Mouse (Mus musculus): ENCODE measurements around the gene Spns1.

Gene Spns1

DNA sequence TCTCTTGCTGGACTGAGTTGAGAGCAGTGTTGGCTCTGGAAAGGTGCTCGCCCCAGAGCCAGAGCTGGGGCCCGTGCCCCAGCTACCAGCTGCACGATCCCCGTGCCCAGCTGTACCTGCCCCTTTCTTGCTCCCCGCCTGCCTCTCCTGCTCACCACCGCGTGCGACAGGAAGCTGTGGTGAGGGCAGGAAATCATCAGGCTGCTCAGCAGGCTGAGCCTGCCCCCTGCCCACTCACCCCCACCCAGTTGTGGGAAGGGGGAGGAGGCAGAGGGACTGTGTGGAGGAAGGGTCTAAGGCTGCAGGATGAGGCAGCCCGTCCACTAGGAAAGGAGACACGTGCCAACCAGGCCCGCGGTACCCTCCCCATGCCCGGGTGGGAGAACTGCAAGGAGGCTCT lies 7.9 kb downstream of the Spns1 start, which contains the start of gene Lat:
Lat (minus strand) TSS at position 178 of the 400 bp plus-strand sequence.
- no peak for DNase-seq (ENCODE audit: low spot score in 2 of 2)

DNA sequence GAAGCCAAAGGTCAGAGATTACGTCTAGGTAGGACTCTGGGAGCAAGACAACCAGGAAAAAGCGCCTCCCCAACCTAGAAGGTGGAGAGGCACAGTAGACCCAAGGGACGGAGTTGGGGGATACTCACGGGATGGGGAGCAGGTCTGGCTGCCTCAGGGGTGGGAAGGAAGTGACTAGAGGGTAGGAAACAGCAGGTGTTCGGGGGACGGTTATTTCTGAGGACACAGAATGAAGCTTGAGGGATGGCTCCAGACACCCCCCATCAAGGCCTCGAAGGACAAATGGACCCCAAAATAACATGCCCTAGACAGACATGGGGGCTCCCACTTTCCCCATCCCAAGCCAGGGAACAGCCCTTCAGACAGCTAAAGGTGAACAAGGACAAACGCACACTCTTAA lies 8.9 kb downstream of the Spns1 start:
- DNase-seq (ENCODE audit: low spot score in 2 of 2) = no peak

DNA sequence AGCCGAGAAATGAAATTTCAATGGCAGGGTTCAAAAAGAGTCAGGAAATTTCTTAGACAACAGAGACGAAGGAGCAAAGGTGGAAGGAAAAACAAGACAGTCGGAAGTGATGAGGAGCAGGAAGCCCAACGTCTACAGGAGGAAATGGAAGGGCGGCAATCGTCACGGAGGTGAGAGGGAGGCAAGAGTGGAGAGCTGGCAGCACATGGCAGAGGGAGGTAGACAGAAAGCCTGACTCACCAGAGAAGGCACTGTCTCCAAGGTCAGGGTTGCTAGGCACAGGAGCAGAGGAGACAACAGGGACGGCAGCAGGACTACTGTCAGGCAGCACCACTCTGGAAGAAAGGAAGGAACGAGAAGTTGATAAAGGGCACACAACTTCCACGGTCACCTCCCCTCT lies 9.6 kb downstream of the Spns1 start:
- no peak for DNase-seq (ENCODE audit: low spot score in 2 of 2)

- no peak for DNase-seq (ENCODE audit: low spot score in 2 of 2)
Measured at GRCm38 (mm10) chr7:126363038-126363437, 14.2 kb downstream of the Spns1 start.

GRCm38 (mm10) chr7:126359049-126359448 lies 18.2 kb downstream of the Spns1 start:
- DNase-seq (ENCODE audit: low spot score in 2 of 2) = no peak

DNA sequence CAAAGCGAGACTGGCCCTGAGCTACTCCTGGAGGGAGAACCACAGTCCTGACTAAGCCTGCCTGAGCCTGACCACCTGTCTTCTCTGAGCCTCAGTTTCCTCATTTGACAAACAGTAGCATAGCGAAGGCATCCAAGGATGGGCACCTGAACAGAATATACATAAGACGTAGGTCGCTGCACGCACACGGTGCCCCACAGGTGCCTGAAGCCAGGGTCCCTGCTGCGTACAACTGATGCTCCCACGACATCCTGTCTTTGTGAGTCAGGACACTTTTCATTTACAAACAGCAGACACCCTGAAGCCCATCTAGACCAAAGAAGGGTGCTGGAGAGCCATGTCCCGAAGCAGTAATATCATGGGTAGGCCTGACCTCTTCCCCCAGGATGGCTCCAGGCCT lies 18.8 kb downstream of the Spns1 start:
- DNase-seq (ENCODE audit: low spot score in 2 of 2) = no peak

DNA sequence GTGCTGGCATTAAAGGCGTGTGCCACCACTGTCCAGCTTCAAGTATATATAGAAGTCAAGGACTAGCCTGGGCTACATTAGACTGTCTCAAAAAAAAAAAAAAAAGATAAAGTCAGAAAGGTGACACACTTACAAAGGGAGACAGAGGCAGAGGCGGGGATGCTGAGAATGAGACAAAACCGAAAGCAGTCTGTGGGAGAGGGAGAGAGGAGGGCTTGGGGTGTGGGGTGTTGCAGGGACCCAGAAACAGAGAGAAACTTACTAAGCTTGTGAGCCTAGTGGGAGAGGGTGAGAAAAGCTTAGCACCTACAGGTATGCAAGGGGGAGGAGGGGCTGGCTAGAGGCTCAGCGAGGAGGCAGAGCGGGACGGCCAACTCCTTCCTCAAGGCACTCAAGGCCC lies 19.4 kb downstream of the Spns1 start:
- no peak for DNase-seq (ENCODE audit: low spot score in 2 of 2)

GRCm38 (mm10) chr7:126356793-126357591 lies 20.3 kb downstream of the Spns1 start:
- no peak for DNase-seq (ENCODE audit: low spot score in 2 of 2)

- no peak for DNase-seq (ENCODE audit: low spot score in 2 of 2)
Measured at GRCm38 (mm10) chr7:126355847-126356597, 21.2 kb downstream of the Spns1 start.

GRCm38 (mm10) chr7:126354738-126355614 lies 22.3 kb downstream of the Spns1 start:
- no peak for DNase-seq (ENCODE audit: low spot score in 2 of 2)

DNA sequence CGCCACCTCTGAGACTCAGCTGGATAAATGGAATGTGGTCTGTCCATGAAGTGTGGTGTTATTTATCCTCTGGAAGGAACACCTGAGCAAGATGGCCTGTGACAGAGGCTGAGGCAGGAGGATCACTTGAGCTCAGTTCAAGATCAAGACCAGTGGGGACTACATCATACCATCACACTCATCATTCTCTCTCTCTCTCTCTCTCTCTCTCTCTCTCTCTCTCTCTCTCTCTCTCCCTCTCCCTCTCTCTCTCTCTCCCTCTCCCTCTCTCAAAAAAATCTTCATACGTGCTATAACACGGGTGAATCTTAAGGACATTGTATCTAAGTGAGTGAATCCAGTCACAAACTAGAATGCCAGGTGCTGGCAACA lies 23.3 kb downstream of the Spns1 start:
- DNase-seq (ENCODE audit: low spot score in 2 of 2) = no peak

GRCm38 (mm10) chr7:126353251-126353993 lies 23.8 kb downstream of the Spns1 start:
- DNase-seq (ENCODE audit: low spot score in 2 of 2) = no peak

- DNase-seq (ENCODE audit: low spot score in 2 of 2) = no peak
Measured at GRCm38 (mm10) chr7:126351419-126351951, 25.8 kb downstream of the Spns1 start.

DNA sequence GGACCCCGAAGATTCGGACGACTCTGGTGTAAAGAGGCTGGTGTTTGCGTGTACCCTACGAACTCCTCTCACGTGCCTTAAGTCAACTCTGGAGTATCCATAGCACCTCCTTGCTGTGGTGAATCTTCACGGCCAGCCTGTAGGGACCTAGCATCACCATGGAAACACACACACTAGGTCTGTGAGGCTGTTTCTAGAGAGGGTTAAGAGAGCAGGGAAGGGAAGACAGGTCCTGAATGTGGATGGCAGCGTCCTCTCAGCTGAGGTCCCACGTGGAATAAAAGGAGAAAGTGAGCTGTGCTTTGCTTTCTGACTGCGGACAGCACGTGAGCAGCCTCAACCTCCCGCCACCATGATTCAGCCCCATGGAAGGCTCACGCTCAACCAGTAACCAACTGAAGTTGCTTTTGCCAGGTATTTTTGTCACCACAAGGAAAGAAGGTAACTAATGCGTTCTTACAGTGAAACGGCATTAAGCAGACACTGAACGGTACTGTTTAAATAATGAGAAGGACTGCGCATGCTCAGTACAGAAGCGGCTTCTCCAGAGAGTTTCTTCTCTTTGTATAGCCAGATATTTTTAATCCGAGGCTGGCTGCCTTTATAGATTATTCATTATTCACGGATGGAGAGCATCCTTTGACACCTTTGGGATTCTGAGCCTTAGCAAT lies 26.4 kb downstream of the Spns1 start:
- DNase-seq (ENCODE audit: low spot score in 2 of 2) = no peak

DNA sequence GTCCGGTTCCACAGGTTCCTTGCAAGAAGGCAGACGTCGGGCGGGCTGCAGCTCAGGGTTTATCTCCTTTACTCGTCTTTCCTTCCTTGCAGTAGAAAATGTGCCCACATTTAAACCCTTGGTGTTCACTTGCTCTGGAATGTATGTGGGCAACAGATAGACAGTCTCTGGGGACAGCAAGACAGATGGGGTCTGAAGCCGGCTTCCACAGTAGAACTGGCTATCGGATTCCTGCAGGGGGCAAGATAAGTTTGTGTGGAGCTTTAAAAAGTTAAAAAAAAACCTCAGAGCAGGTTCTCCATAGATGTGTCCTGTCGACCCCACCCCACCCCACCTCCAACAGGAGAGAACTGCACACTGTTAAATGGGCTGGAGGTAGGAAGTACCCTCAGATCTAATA lies 29.0 kb downstream of the Spns1 start:
- DNase-seq (ENCODE audit: low spot score in 2 of 2) = no peak

GRCm38 (mm10) chr7:126347098-126347497 lies 30.2 kb downstream of the Spns1 start:
- DNase-seq (ENCODE audit: low spot score in 2 of 2) = no peak

DNA sequence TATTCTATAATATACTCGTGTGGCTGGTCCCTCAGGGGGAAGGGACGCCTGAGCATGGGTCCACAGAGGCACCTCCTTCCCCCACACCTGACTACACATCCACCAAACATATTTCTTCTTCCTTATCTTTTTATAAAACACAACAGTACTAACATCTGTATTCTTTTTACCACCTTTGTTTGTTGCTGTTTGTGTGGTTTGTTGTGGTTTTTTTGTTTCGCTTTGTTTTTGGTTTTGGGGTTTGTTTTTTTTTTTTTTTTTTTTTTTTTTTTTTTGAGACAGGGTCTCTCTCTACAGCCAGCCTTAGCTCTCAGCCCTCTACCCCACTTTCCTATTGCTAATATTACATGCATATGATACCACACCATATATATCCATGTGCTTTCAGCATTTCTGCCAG lies 31.3 kb downstream of the Spns1 start:
- no peak for DNase-seq (ENCODE audit: low spot score in 2 of 2)

DNA sequence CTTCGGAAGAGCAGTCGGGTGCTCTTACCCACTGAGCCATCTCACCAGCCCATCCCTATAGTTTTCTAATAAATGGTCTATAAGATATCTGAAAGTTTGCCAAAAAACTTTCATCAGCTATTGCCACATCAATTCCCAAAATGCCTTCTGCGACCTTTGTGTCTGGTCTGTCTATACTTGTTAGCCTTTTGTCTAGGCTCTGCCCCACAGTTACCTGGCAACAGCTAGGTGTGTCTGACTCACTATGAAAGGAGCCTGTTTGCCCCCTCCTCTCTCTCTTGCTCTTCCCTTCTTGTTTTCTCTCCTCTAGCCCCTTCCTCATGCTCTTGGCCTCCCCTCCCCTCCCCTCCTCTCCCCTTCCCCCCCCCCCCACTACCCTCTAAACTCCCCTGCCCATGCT lies 31.7 kb downstream of the Spns1 start:
- DNase-seq (ENCODE audit: low spot score in 2 of 2) = no peak

- no peak for DNase-seq (ENCODE audit: low spot score in 2 of 2)
Measured at GRCm38 (mm10) chr7:126340896-126341295, 36.4 kb downstream of the Spns1 start.

GRCm38 (mm10) chr7:126340206-126340618 lies 37.0 kb downstream of the Spns1 start:
- DNase-seq (ENCODE audit: low spot score in 2 of 2) = no peak

DNA sequence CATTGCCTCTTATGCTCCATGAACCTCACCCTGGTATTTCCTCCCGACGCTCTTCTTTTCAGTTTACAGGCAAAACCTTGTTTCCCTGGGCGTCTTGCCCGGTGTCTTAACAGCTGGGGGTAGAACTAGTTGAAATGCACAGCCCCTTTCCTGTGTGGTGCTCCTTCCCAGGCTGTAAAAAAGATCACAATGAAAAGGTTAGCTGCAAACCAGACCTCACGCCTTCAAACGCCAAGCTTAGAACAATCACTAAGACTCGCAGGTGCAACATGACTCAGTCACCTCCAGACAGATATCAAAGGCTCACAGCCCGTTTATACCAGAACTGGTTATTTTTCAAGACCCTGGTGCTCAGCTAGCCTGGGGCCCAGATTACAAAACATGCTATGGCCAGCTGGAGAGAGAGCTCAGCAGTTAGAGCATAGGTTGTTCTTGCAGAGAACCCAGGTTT lies 37.7 kb downstream of the Spns1 start:
- DNase-seq (ENCODE audit: low spot score in 2 of 2) = no peak

All from frontal cortex, postnatal 14 days (tissue).